In the genomic region with DNA sequence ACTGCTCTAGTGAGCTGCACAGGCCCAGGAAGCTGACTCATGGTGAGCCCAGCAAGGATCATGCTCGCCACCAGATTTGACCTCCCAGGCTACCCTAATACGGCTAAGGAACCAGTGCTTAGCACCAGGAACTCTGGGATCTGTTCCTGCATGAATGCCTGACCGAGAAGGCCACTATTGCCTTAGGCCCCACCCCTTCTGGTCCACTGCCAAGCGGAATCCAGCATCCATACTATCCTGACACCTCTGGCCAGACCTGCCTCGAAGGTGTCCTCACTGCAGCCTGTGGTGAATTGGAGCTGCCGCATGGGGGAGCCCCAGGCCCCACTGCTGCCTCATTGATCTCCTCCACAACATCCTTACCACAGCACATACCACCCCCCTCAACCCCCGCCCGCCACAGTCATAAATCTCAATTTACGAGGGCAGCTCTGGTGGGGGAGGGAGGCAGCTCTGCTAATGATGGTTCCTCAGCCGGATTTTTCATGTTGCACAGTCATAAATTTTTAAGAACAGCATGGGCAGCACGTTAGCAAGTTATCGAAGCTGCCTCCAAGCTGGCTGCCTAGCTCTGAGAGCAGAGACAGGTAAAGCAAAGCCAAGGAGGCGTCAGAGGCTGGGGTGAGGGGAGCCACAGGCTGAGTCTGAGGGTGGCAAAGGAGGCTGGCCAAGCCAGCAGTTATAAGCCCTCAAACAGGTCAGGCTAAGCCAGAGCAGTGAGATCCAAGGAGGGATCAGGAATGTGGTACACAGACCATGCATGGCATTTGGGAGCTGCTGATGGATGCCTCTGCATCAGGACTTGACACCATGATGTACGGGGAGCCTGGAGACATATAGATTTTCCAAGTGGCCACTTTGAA, we compare ENCODE assay signal across 8 mouse cellular contexts. TPM values are rescaled to one million over a fixed set of nuclear protein-coding genes. Genes with fewer than 3 reads are reported as not detected.
DNase-seq lines count a peak whose midpoint lies in the region; ATAC-seq and TF ChIP-seq lines count a peak whose summit lies in the region.

No protein-coding gene starts in this region.

- TF ChIP-seq EP300 in CH12.LX (IDR thresholded peaks at IDR 0.05; ENCODE audit: low read length), result no peak

- H3K4me3 ChIP-seq in gastrocnemius, adult 2 months, result no peak overlapping the region
- no peak overlapping the region for H3K4me3 ChIP-seq in CH12.LX (replicated peaks in 1 of 3; ENCODE audit: low read depth in 2 of 3, low read length in 2 of 3, poor library complexity in 1 of 3)
- no peak overlapping the region for H3K4me3 ChIP-seq in embryonic fibroblast, embryonic 13.5 days (ENCODE audit: insufficient read depth, low read length)
- no peak overlapping the region for H3K4me3 ChIP-seq in kidney, embryonic 14.5 days (ENCODE audit: low read length)

- in situ Hi-C loops in CH12.LX (cut with MboI; ENCODE audit: low pct_ligation_motif_present, low pct_unique_long_range_greater_than_20kb, low sequenced_read_pairs), result loop anchor here (10.0 kb wide), 1 partner anchor 334 kb away; no protein-coding TSS in a partner anchor

- TF ChIP-seq POLR2A in CH12.LX (IDR thresholded peaks at IDR 0.05; ENCODE audit: low read depth, low read length), result no peak
- TF ChIP-seq POLR2A in embryonic fibroblast, embryonic 13.5 days (IDR thresholded peaks at IDR 0.05; ENCODE audit: low read depth, low read length), result no peak

- no peaks in the 10 kb centered on the region for H3K27me3 ChIP-seq in CH12.LX (replicated peaks)
- H3K27me3 ChIP-seq in kidney, embryonic 14.5 days (ENCODE audit: control insufficient read depth, insufficient read depth, low read length), result no peaks in the 10 kb centered on the region

- ATAC-seq in kidney, embryonic 14.5 days (ENCODE audit: low FRiP score, low TSS enrichment), result peak; percentile 82

- intact Hi-C loops in gastrocnemius, adult 2 months (cut with DNase I), result no loop called here

- no peak overlapping the region for H3K27ac ChIP-seq in gastrocnemius, adult 2 months
- H3K27ac ChIP-seq in CH12.LX (ENCODE audit: insufficient read depth, low read depth), result no peak overlapping the region
- peak overlapping the region; percentile 55 for H3K27ac ChIP-seq in embryonic fibroblast, embryonic 13.5 days (ENCODE audit: insufficient read depth, low read length)
- H3K27ac ChIP-seq in kidney, embryonic 14.5 days (ENCODE audit: low read depth, low read length), result no peak overlapping the region

- DNase-seq in gastrocnemius, adult 2 months, result peak; percentile 48
- DNase-seq in gastrocnemius, postnatal 4 days (ENCODE audit: low spot score in 2 of 2), result no peak
- no peak for DNase-seq in CH12.LX (ENCODE audit: extremely low read depth)
- DNase-seq in mesoderm, embryonic 11.5 days (ENCODE audit: low read depth, low spot score), result peak; percentile 89
- no peak for DNase-seq in adipocyte (ENCODE audit: low spot score)
- no peak for DNase-seq in cerebellum, postnatal 36 days

- peaks cover 0 to 61% of the 10 kb centered on the region in 2 experiments for H3K36me3 ChIP-seq in CH12.LX (replicated peaks in 1 of 2; ENCODE audit: control insufficient read depth in 1 of 2, insufficient read depth in 1 of 2, low read length in 1 of 2)
- peaks cover 14% of the 10 kb centered on the region for H3K36me3 ChIP-seq in kidney, embryonic 14.5 days (ENCODE audit: control insufficient read depth, insufficient read depth, low read length)

- TF ChIP-seq CTCF in gastrocnemius, adult 2 months (IDR thresholded peaks at IDR 0.05), result peak; percentile 44
- TF ChIP-seq CTCF in CH12.LX (conservative IDR thresholded peaks at IDR 0.05 in 1 of 2, IDR thresholded peaks at IDR 0.05 in 1 of 2; ENCODE audit: low read depth in 2 of 2, low read length in 2 of 2), result peak in 1 of 2 experiments; percentile 40; a peak in 2 of 4 replicates
- TF ChIP-seq CTCF in embryonic fibroblast, embryonic 13.5 days (IDR thresholded peaks at IDR 0.05; ENCODE audit: borderline replicate concordance, insufficient read depth, low read length), result peak; percentile 37; the same call in 1 of the 2 replicates

- 11% methylated on average over 14 of the region's 14 CpGs for WGBS in kidney, embryonic 14.5 days

- peaks cover 6 to 45% of the 10 kb centered on the region in 2 experiments; a peak in 3 of 4 replicates for H3K4me1 ChIP-seq in CH12.LX (ENCODE audit: control insufficient read depth in 1 of 2, insufficient read depth in 2 of 2)
- peaks cover 22% of the 10 kb centered on the region for H3K4me1 ChIP-seq in embryonic fibroblast, embryonic 13.5 days (ENCODE audit: control insufficient read depth, insufficient read depth, low read length)
- H3K4me1 ChIP-seq in kidney, embryonic 14.5 days (ENCODE audit: control insufficient read depth, insufficient read depth, low read length), result peaks cover 29% of the 10 kb centered on the region

- dilution Hi-C loops in CH12.LX (cut with MboI; ENCODE audit: extremely low pct_ligation_motif_present, extremely low pct_unique_long_range_greater_than_20kb, low sequenced_read_pairs), result no loop called here

- H3K4me2 ChIP-seq in CH12.LX (ENCODE audit: insufficient read depth, low read depth, poor library complexity, severe bottlenecking), result no peak overlapping the region
- H3K4me2 ChIP-seq in kidney, embryonic 14.5 days (replicated peaks; ENCODE audit: low read depth, low read length), result no peak overlapping the region

- no peaks in the 10 kb centered on the region for H3K9me3 ChIP-seq in CH12.LX (replicated peaks; ENCODE audit: low read length)
- H3K9me3 ChIP-seq in kidney, embryonic 14.5 days (ENCODE audit: control insufficient read depth, low read length), result no peaks in the 10 kb centered on the region

- TF ChIP-seq RAD21 in CH12.LX (IDR thresholded peaks at IDR 0.05; ENCODE audit: low read depth, low read length), result no peak

- H3K79me2 ChIP-seq in CH12.LX (replicated peaks; ENCODE audit: control insufficient read depth, extremely low read depth, insufficient read depth, poor library complexity, severe bottlenecking), result no peaks in the 10 kb centered on the region

- no peak overlapping the region for H3K9ac ChIP-seq in CH12.LX (ENCODE audit: insufficient read depth, low read depth)
- H3K9ac ChIP-seq in kidney, embryonic 14.5 days (ENCODE audit: low read depth, low read length), result no peak overlapping the region

TF ChIP-seq in CH12.LX, 34 proteins besides CTCF, POLR2A, EP300 and RAD21:
- TF ChIP-seq RCOR1 (conservative IDR thresholded peaks at IDR 0.05; ENCODE audit: low read depth, low read length), result no peak
- TF ChIP-seq SMC3 (IDR thresholded peaks at IDR 0.05; ENCODE audit: low read depth, low read length), result 0 out of 2 replicates have a peak, but pooled peaks have one; percentile 15

RNA-seq across cellular contexts. Expression of a gene that starts 23.3 kb away (rescaled TPM):
- total RNA-seq in gastrocnemius, adult 2 months (2021), result 10 to 100 TPM; 15.1 to 17.5 TPM
- 10 to 100 TPM; 25.7 to 29.5 TPM for total RNA-seq in gastrocnemius, postnatal 4 days (2021)
- total RNA-seq in CH12.LX (2012; rRNA removed) (39.3 and 42.2 TPM in 2 replicates), CH12.LX (2014; rRNA removed) (39.3 and 42.6 TPM in 2 replicates)
- 43.4 and 44.5 TPM in 2 replicates for polyA plus RNA-seq in CH12.LX (2012; ENCODE audit: insufficient read length, low read depth)
- 17.9 and 18.6 TPM in 2 replicates for polyA plus RNA-seq in embryonic fibroblast, embryonic 13.5 days (2011; ENCODE audit: insufficient read length, low read depth, missing spikeins)
- polyA plus RNA-seq in kidney, embryonic 14.5 days (2014; fragmentation: Nextera tagmentation; extraction: Ambion mirVana), result 66.1 and 67.3 TPM in 2 replicates

Comparison
In these comparisons a context has a peak if more than half of its experiments do, and no peak if none do; other contexts are left out.
1. DNase-seq: peak in gastrocnemius, adult 2 months (single experiment) and mesoderm, embryonic 11.5 days (single experiment); none in gastrocnemius, postnatal 4 days (0 of 2), CH12.LX (single experiment), adipocyte (single experiment) and cerebellum, postnatal 36 days (0 of 2).